17 mouse cellular contexts compared by ENCODE assay signal in genomic region chr1:80107747-80108476, GRCm38 (mm10).
A peak's percentile ranks its signal among the peaks of the same experiment; 100 is the strongest.
DNase-seq lines count a peak whose midpoint lies in the region.
"Had no signal": no experiment of that assay in that cellular context is flagged by ENCODE, and none has a peak within 500 bp of the region (broad histone marks: within the 10 kb centered on the region; RNA-seq: fewer than 3 reads in every experiment).

No protein-coding gene starts in this region.

- peak; percentile 19 for DNase-seq in kidney, postnatal 10 days
- DNase-seq in kidney, adult 9 months: no peak
- peak; percentile 1 for DNase-seq in 416B (ENCODE audit: low read depth)
- DNase-seq in brain, adult 2 months (ENCODE audit: low read depth, low spot score): peak; percentile 20
- DNase-seq in telencephalon, adult 2 months (ENCODE audit: low read depth, low spot score): peak; percentile 27
- DNase-seq in ovary, adult 18-20 months (ENCODE audit: low spot score): no peak
- DNase-seq: adrenal gland, adult 8-10 months; adrenal gland, postnatal 25 days; cerebellum, adult 18-20 months; cerebellum, adult 9-10 months; cerebellum, postnatal 14 days; forebrain, postnatal 0 days; gastrocnemius, postnatal 10 days; gastrocnemius, postnatal 36 days; heart, adult 2 months; heart, postnatal 14 days; heart, postnatal 4 days had no signal

Comparison
In these comparisons a context has a peak if more than half of its experiments do, and no peak if none do; other contexts are left out.
1. DNase-seq: peak in kidney, postnatal 10 days (single experiment), 416B (single experiment), brain, adult 2 months (single experiment) and telencephalon, adult 2 months (single experiment); none in kidney, adult 9 months (single experiment) and ovary, adult 18-20 months (single experiment).